Mouse (Mus musculus): ENCODE data around the gene Pdia5. TPM values are rescaled to one million over a fixed set of nuclear protein-coding genes. Genes with fewer than 3 reads are reported as not detected.

Pdia5 gene
- polyA plus RNA-seq, 1 experiment from 2014 or later: 28.9 TPM

- H3K4me1 ChIP-seq: no peaks in the 10 kb centered on the region
- H3K9me3 ChIP-seq: no peaks in the 10 kb centered on the region
- H3K27ac ChIP-seq: no peak overlapping the region
- H3K4me2 ChIP-seq (replicated peaks): no peak overlapping the region
- H3K4me3 ChIP-seq: no peak overlapping the region
- H3K36me3 ChIP-seq: peaks cover 24% of the 10 kb centered on the region; the same call in 1 of the 2 replicates
- no peak for ATAC-seq (ENCODE audit: insufficient number of reproducible peaks, insufficient read depth, low FRiP score, low TSS enrichment)
- WGBS: 88% methylated on average over 7 of the region's 7 CpGs
- H3K27me3 ChIP-seq: no peaks in the 10 kb centered on the region
- H3K9ac ChIP-seq: no peak overlapping the region
Observed at GRCm38 (mm10) chr16:35462955-35463354, 27.7 kb downstream of the Pdia5 start.

- peaks cover 12% of the 10 kb centered on the region; the same call in 1 of the 2 replicates for H3K36me3 ChIP-seq
- ATAC-seq (ENCODE audit: insufficient number of reproducible peaks, insufficient read depth, low FRiP score, low TSS enrichment): no peak
- H3K4me3 ChIP-seq: no peak overlapping the region
- no peak overlapping the region for H3K4me2 ChIP-seq (replicated peaks)
- H3K27me3 ChIP-seq: no peaks in the 10 kb centered on the region
- H3K27ac ChIP-seq: no peak overlapping the region
- H3K9ac ChIP-seq: no peak overlapping the region
- H3K9me3 ChIP-seq: no peaks in the 10 kb centered on the region
- H3K4me1 ChIP-seq: no peaks in the 10 kb centered on the region
- 65% methylated on average over 7 of the region's 7 CpGs for WGBS
Observed at GRCm38 (mm10) chr16:35459584-35459983, 31.1 kb downstream of the Pdia5 start.

GRCm38 (mm10) chr16:35458297-35458696, 32.4 kb downstream of the Pdia5 start:
- 87% methylated on average over 11 of the region's 11 CpGs for WGBS
- Histone ChIP-seq H3K4me1 (no peaks in the 10 kb centered on the region), H3K36me3 (peaks cover 7% of the 10 kb centered on the region; the same call in 1 of the 2 replicates), H3K9ac (no peak overlapping the region), H3K4me2 (replicated peaks) (no peak overlapping the region), H3K27me3 (no peaks in the 10 kb centered on the region), H3K9me3 (no peaks in the 10 kb centered on the region), H3K27ac (no peak overlapping the region), H3K4me3 (no peak overlapping the region)
- no peak for ATAC-seq (ENCODE audit: insufficient number of reproducible peaks, insufficient read depth, low FRiP score, low TSS enrichment)

- no peak for ATAC-seq (ENCODE audit: insufficient number of reproducible peaks, insufficient read depth, low FRiP score, low TSS enrichment)
- Histone ChIP-seq H3K4me1 (no peaks in the 10 kb centered on the region), H3K4me3 (no peak overlapping the region), H3K9ac (no peak overlapping the region), H3K4me2 (replicated peaks) (no peak overlapping the region), H3K9me3 (no peaks in the 10 kb centered on the region), H3K27me3 (no peaks in the 10 kb centered on the region), H3K36me3 (peaks cover 8% of the 10 kb centered on the region), H3K27ac (no peak overlapping the region)
- 79% methylated on average over 8 of the region's 8 CpGs for WGBS
Observed at GRCm38 (mm10) chr16:35457488-35457887, 33.2 kb downstream of the Pdia5 start.

- no peak for ATAC-seq (ENCODE audit: insufficient number of reproducible peaks, insufficient read depth, low FRiP score, low TSS enrichment)
- Histone ChIP-seq H3K4me3 (no peak overlapping the region), H3K4me2 (replicated peaks) (no peak overlapping the region), H3K27me3 (no peaks in the 10 kb centered on the region), H3K4me1 (no peaks in the 10 kb centered on the region), H3K36me3 (peaks cover 8% of the 10 kb centered on the region), H3K9me3 (no peaks in the 10 kb centered on the region), H3K27ac (no peak overlapping the region), H3K9ac (no peak overlapping the region)
- WGBS: 92% methylated on average over 7 of the region's 7 CpGs
Observed at GRCm38 (mm10) chr16:35457011-35457419, 33.7 kb downstream of the Pdia5 start.

GRCm38 (mm10) chr16:35456305-35456704, 34.4 kb downstream of the Pdia5 start:
- Histone ChIP-seq H3K9ac (no peak overlapping the region), H3K4me1 (no peaks in the 10 kb centered on the region), H3K9me3 (no peaks in the 10 kb centered on the region), H3K4me3 (no peak overlapping the region), H3K27ac (no peak overlapping the region), H3K27me3 (no peaks in the 10 kb centered on the region), H3K4me2 (replicated peaks) (no peak overlapping the region), H3K36me3 (peaks cover 8% of the 10 kb centered on the region)
- ATAC-seq (ENCODE audit: insufficient number of reproducible peaks, insufficient read depth, low FRiP score, low TSS enrichment): no peak
- WGBS: 85% methylated on average over 9 of the region's 9 CpGs

- Histone ChIP-seq H3K9ac (no peak overlapping the region), H3K4me1 (no peaks in the 10 kb centered on the region), H3K27me3 (no peaks in the 10 kb centered on the region), H3K36me3 (peaks cover 8% of the 10 kb centered on the region), H3K27ac (no peak overlapping the region), H3K9me3 (no peaks in the 10 kb centered on the region), H3K4me3 (no peak overlapping the region), H3K4me2 (replicated peaks) (no peak overlapping the region)
- WGBS: 90% methylated on average over 10 of the region's 10 CpGs
- ATAC-seq (ENCODE audit: insufficient number of reproducible peaks, insufficient read depth, low FRiP score, low TSS enrichment): no peak
Observed at GRCm38 (mm10) chr16:35455822-35456221, 34.9 kb downstream of the Pdia5 start.

- H3K4me2 ChIP-seq (replicated peaks): no peak overlapping the region
- 89% methylated on average over 16 of the region's 16 CpGs for WGBS
- no peak overlapping the region for H3K4me3 ChIP-seq
- no peak overlapping the region for H3K27ac ChIP-seq
- ATAC-seq (ENCODE audit: insufficient number of reproducible peaks, insufficient read depth, low FRiP score, low TSS enrichment): no peak
- no peaks in the 10 kb centered on the region for H3K27me3 ChIP-seq
- no peaks in the 10 kb centered on the region for H3K4me1 ChIP-seq
- peaks cover 19% of the 10 kb centered on the region for H3K36me3 ChIP-seq
- no peaks in the 10 kb centered on the region for H3K9me3 ChIP-seq
- H3K9ac ChIP-seq: no peak overlapping the region
Observed at GRCm38 (mm10) chr16:35450018-35450630, 40.5 kb downstream of the Pdia5 start.

GRCm38 (mm10) chr16:35442026-35442415, 48.7 kb downstream of the Pdia5 start:
- H3K4me3 ChIP-seq: no peak overlapping the region
- H3K9me3 ChIP-seq: no peaks in the 10 kb centered on the region
- no peaks in the 10 kb centered on the region for H3K27me3 ChIP-seq
- H3K27ac ChIP-seq: no peak overlapping the region
- H3K36me3 ChIP-seq: 0 out of 2 replicates have a peak, but pooled peaks cover 5% of the 10 kb centered on the region
- no peak overlapping the region for H3K4me2 ChIP-seq (replicated peaks)
- 94% methylated on average over 4 of the region's 4 CpGs for WGBS
- no peak for ATAC-seq (ENCODE audit: insufficient number of reproducible peaks, insufficient read depth, low FRiP score, low TSS enrichment)
- H3K4me1 ChIP-seq: no peaks in the 10 kb centered on the region
- no peak overlapping the region for H3K9ac ChIP-seq

GRCm38 (mm10) chr16:35441346-35442025, 49.2 kb downstream of the Pdia5 start:
- Histone ChIP-seq H3K4me2 (replicated peaks) (no peak overlapping the region), H3K36me3 (0 out of 2 replicates have a peak, but pooled peaks cover 5% of the 10 kb centered on the region), H3K4me1 (no peaks in the 10 kb centered on the region), H3K9ac (no peak overlapping the region), H3K27me3 (no peaks in the 10 kb centered on the region), H3K27ac (no peak overlapping the region), H3K9me3 (no peaks in the 10 kb centered on the region), H3K4me3 (no peak overlapping the region)
- ATAC-seq (ENCODE audit: insufficient number of reproducible peaks, insufficient read depth, low FRiP score, low TSS enrichment): no peak
- 93% methylated on average over 9 of the region's 9 CpGs for WGBS

GRCm38 (mm10) chr16:35439046-35439445, 51.6 kb downstream of the Pdia5 start:
- Histone ChIP-seq H3K27ac (no peak overlapping the region), H3K9ac (no peak overlapping the region), H3K9me3 (no peaks in the 10 kb centered on the region), H3K4me1 (no peaks in the 10 kb centered on the region), H3K36me3 (0 out of 2 replicates have a peak, but pooled peaks cover 14% of the 10 kb centered on the region), H3K4me3 (no peak overlapping the region), H3K27me3 (no peaks in the 10 kb centered on the region), H3K4me2 (replicated peaks) (no peak overlapping the region)
- WGBS: 89% methylated on average over 1 of the region's 1 CpGs
- ATAC-seq (ENCODE audit: insufficient number of reproducible peaks, insufficient read depth, low FRiP score, low TSS enrichment): no peak

- H3K4me2 ChIP-seq (replicated peaks): no peak overlapping the region
- 0 out of 2 replicates have a peak, but pooled peaks cover 15% of the 10 kb centered on the region for H3K36me3 ChIP-seq
- H3K4me1 ChIP-seq: no peaks in the 10 kb centered on the region
- no peak overlapping the region for H3K4me3 ChIP-seq
- no peaks in the 10 kb centered on the region for H3K9me3 ChIP-seq
- H3K9ac ChIP-seq: no peak overlapping the region
- no peak overlapping the region for H3K27ac ChIP-seq
- 90% methylated on average over 4 of the region's 4 CpGs for WGBS
- no peak for ATAC-seq (ENCODE audit: insufficient number of reproducible peaks, insufficient read depth, low FRiP score, low TSS enrichment)
- no peaks in the 10 kb centered on the region for H3K27me3 ChIP-seq
Observed at GRCm38 (mm10) chr16:35431608-35432007, 59.1 kb downstream of the Pdia5 start.

Measured in embryonic facial prominence, embryonic 12.5 days (tissue).